Mouse (Mus musculus) CD4-positive naive resting alpha-beta T cell, adult 76 days (primary cell): ENCODE data around the gene Zfp989. TPM values are rescaled to one million over a fixed set of nuclear protein-coding genes. Genes with fewer than 3 reads are reported as not detected.

Experiments
- total RNA-seq: library from RNA; stranded (reverse); gene quantifications from one replicate; pipeline ENCODE4 v1.2.4, GENCODE M21; 2023

Gene Zfp989
- total RNA-seq = not detected

GRCm38 (mm10) chr4:146971757-146972156, at the start of gene Zfp989:
Gene Zfp989 (plus strand): TSS chr4:146971976.

DNA sequence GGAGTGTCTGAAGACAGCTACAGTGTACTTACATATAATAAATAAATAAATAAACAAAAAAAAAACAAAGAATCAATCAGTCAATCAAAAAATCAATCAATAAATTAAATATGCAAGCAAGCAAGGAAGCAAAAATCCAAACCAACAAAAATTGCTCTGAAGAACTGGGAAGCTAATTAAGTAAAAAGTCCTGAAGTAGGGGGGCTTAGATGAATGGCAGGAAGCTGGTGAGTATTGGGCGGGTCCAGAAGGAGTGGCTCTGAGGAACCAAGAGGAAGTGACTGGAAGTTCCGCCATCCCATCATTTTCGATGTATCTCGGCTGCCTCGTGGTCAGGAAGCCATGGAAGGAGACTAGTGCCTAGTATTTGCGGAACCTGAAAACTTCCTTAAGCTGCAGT, 49.8 kb downstream of the Zfp989 start, which contains the start of gene Rex2:
Gene Rex2, plus strand, starts transcription at position 301 of the 400 bp plus-strand sequence.

Other genes starting within 250 kb of the Zfp989 start
- not detected for gene Gm21411, start 62.4 kb upstream of the Zfp989 start, total RNA-seq
- gene Rex2, start 49.9 kb downstream of the Zfp989 start, total RNA-seq = 0.53 TPM
- 4.4 TPM for gene Zfp991, start 160.1 kb downstream of the Zfp989 start, total RNA-seq